Mouse (Mus musculus) forebrain, embryonic 16.5 days (tissue): ENCODE results near the gene Tjp2. TPM values are rescaled to one million over a fixed set of nuclear protein-coding genes. Genes with fewer than 3 reads are reported as not detected.

Source experiments
- ATAC-seq: fragments of 200-750 bp; cut with Nextera tagmentation; 2 replicates; pipeline ENCODE4 v1.8.0; 2017; ENCODE audit warnings: mild to moderate bottlenecking, moderate library complexity
- H3K27ac ChIP-seq: fragments of 300-500 bp; sonication (generic); 2 replicates; pipeline ENCODE4 v1.5.1; 2014; ENCODE audit warnings: low read length, control low read depth
- H3K27me3 ChIP-seq: fragments of 300-500 bp; sonication (generic); replicated peaks from 2 replicates; pipeline ENCODE4 v1.6.1; 2014; ENCODE audit warnings: low read length; ENCODE audit not compliant: control insufficient read depth, insufficient read depth
- H3K36me3 ChIP-seq: fragments of 300-500 bp; sonication (generic); 2 replicates; pipeline ENCODE4 v1.6.1; 2014; ENCODE audit not compliant: control insufficient read depth, insufficient read depth
- H3K4me1 ChIP-seq: fragments of 300-500 bp; sonication (generic); replicated peaks from 2 replicates; pipeline ENCODE4 v1.6.1; 2014; ENCODE audit warnings: low read length; ENCODE audit not compliant: control insufficient read depth, insufficient read depth
- H3K4me2 ChIP-seq: fragments of 300-500 bp; sonication (generic); 2 replicates; pipeline ENCODE4 v1.6.1; 2014; ENCODE audit warnings: mild to moderate bottlenecking, low read length, control low read depth
- H3K4me3 ChIP-seq: fragments of 300-500 bp; sonication (generic); replicated peaks from 2 replicates; pipeline ENCODE4 v1.5.1; 2014; ENCODE audit warnings: mild to moderate bottlenecking, low read length, control low read depth
- H3K9ac ChIP-seq: fragments of 300-500 bp; sonication (generic); replicated peaks from 2 replicates; pipeline ENCODE4 v1.6.1; 2014; ENCODE audit warnings: low read depth, low read length, control low read depth
- H3K9me3 ChIP-seq: fragments of 300-500 bp; sonication (generic); 2 replicates; pipeline ENCODE4 v1.6.1; 2016; ENCODE audit warnings: low read length; ENCODE audit not compliant: control insufficient read depth
- WGBS: fragments of 180-500 bp; shearing (Covaris S2); extraction: QIAGEN DNeasy Blood & Tissue Kit; methylation state at CpG from one replicate; pipeline ENCODE4 v1.1.7; 2014; 5-methylcytosine and 5-hydroxymethylcytosine counted together
- polyA plus RNA-seq: library from polyadenylated mRNA; unstranded; fragments of >200 nt; fragmentation: Nextera tagmentation; extraction: Ambion mirVana; gene quantifications from 2 replicates; pipeline ENCODE4 v1.2.1, GENCODE M21; 2015

Gene Tjp2
- polyA plus RNA-seq, 1 experiment from 2014 or later, result 11.3 TPM

DNA sequence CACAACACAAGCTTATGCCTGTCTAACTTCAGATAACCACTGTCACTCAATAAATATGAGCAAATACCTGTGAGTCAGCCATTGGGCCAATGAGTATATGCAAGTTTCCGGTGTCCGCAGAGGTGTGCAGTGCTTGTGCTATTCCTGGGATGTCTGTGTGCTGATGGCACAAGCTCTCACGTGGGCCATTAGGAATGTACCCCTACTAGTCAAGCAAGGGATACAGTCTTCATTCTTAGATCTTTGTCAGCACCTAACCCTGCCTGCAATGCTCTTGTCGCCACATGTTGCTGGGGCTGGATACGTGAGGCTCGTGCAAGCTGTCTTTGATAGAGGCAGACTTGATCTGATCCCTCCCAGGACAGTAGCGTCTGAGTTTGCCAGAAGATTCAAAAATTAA is 148.3 kb downstream of the Tjp2 start:
- Histone ChIP-seq H3K27ac (no peak overlapping the region), H3K36me3 (no peaks in the 10 kb centered on the region), H3K27me3 (no peaks in the 10 kb centered on the region), H3K4me3 (no peak overlapping the region), H3K9me3 (no peaks in the 10 kb centered on the region), H3K4me1 (no peaks in the 10 kb centered on the region), H3K4me2 (no peak overlapping the region), H3K9ac (no peak overlapping the region)
- WGBS, result 96% methylated on average over 7 of the region's 7 CpGs
- ATAC-seq, result no peak

DNA sequence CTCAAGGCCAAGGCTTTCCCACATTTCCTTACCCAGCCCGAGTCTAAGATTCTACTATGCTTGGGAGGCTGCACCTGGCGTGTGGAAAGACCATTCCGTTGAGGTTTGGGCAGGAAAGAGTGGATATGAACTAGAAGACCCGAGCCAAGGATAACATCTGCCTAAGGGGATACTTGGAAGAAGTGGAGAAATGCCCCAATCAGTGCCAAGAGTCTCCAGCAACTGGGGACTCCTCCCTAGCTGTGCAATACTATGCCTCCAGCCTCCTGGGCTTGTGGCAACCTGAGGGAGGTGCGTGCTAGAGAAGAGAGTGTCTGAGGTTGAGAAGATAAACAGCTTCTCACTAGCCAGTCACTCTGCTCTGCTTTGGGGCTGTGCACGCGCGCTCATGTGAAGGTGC is 148.9 kb downstream of the Tjp2 start:
- Histone ChIP-seq H3K27ac (no peak overlapping the region), H3K4me3 (no peak overlapping the region), H3K9ac (no peak overlapping the region), H3K9me3 (no peaks in the 10 kb centered on the region), H3K4me2 (no peak overlapping the region), H3K36me3 (no peaks in the 10 kb centered on the region), H3K27me3 (no peaks in the 10 kb centered on the region), H3K4me1 (no peaks in the 10 kb centered on the region)
- WGBS, result 84% methylated on average over 8 of the region's 8 CpGs
- no peak for ATAC-seq

DNA sequence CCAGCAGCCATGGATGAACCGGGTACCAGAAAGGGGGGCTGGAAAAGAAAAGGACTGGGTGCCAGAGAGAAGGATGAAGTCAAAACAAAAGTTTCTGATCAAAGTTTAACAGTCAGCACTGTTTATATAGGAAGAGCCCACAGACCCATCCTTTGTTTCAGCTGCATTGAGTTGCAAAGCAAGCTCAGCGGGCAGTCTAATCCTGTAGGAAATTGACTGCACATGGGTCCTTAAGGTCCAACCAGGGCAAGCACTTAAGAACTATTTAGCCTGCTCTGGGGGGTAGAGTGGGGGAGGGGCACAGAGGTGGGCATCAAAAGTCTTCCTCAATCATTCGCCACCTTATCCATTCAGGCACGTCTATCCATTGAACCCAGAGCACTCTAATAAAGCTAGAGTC is 151.7 kb downstream of the Tjp2 start:
- Histone ChIP-seq H3K4me1 (no peaks in the 10 kb centered on the region), H3K9ac (no peak overlapping the region), H3K4me3 (no peak overlapping the region), H3K4me2 (no peak overlapping the region), H3K27ac (no peak overlapping the region), H3K9me3 (no peaks in the 10 kb centered on the region), H3K27me3 (no peaks in the 10 kb centered on the region), H3K36me3 (no peaks in the 10 kb centered on the region)
- 55% methylated on average over 4 of the region's 4 CpGs for WGBS
- ATAC-seq, result no peak

DNA sequence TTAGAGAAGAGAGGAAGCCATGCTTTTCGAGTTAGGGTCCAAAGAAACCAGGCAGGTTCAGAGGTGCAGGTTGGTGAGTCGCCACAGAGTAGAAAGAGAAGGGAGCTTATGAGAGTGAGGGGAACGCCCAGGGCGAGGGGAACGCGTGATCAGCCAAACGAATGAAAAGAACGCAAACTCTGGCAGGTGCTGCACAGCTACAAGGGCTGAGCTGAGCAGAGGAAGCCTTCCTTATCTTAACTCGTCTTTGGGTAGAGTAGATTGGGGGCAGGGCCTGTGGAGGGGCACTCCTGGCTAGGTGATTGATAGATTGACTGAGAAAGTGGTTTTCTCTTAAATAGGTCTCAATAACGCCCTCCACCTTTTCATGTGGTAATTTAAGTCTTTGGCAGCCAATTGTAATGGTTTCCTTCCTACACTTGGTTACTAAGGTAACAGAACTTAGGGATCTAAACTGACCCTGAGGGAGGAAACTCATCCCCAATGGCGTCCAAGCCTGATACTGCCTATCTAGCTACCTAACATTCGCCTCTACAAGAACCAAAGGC is 160.4 kb downstream of the Tjp2 start:
- ATAC-seq, result no peak
- no peaks in the 10 kb centered on the region for H3K36me3 ChIP-seq
- no peak overlapping the region for H3K9ac ChIP-seq
- H3K4me2 ChIP-seq, result no peak overlapping the region
- H3K4me1 ChIP-seq, result no peaks in the 10 kb centered on the region
- no peak overlapping the region for H3K27ac ChIP-seq
- no peaks in the 10 kb centered on the region for H3K27me3 ChIP-seq
- no peaks in the 10 kb centered on the region for H3K9me3 ChIP-seq
- WGBS, result 53% methylated on average over 12 of the region's 12 CpGs
- H3K4me3 ChIP-seq, result no peak overlapping the region

DNA sequence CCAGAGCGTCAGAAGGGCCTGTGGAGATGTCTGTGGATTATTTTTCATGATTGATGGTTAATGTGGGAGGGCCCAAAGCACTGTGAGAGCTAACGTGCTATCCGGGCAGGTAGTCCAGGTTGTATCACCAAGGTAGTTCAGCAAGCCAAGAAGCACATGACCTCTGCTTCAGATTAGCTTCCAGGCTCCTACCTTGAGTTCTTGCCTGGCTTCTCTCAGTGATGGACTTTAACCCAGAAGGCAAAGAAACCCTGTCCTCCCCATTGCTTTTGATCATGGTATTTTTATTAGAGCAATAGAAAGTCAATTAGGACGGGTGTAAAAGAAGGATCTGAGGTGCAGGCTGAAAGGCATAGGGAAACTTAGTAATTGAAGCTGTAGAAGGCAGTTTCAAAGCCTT is 161.2 kb downstream of the Tjp2 start:
- Histone ChIP-seq H3K36me3 (no peaks in the 10 kb centered on the region), H3K4me2 (no peak overlapping the region), H3K27me3 (no peaks in the 10 kb centered on the region), H3K9me3 (no peaks in the 10 kb centered on the region), H3K27ac (no peak overlapping the region), H3K9ac (no peak overlapping the region), H3K4me1 (no peaks in the 10 kb centered on the region), H3K4me3 (no peak overlapping the region)
- ATAC-seq, result no peak
- 82% methylated on average over 4 of the region's 4 CpGs for WGBS

DNA sequence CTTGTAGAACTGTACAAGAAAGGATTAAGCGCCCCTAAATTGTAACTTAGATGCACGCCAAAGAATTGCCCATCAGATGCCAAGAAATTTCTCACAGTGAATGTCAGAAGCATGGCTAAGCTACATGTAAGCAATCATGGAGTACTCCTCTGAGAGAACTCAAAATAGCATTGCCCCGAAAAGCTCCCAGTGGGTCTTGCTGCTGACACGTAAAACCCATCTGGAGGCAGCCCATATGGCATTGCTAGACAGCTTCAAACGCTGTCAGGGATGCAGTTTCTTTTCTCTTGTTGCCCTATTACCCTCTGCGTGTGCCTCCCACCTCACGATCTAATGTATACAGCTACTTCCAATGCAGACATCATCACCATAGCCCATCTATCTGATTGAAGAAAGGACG is 166.0 kb downstream of the Tjp2 start:
- 70% methylated on average over 8 of the region's 8 CpGs for WGBS
- peak; percentile 36; the same call in 1 of the 2 replicates for ATAC-seq
- Histone ChIP-seq H3K9ac (no peak overlapping the region), H3K36me3 (no peaks in the 10 kb centered on the region), H3K27me3 (no peaks in the 10 kb centered on the region), H3K4me3 (no peak overlapping the region), H3K4me2 (no peak overlapping the region), H3K4me1 (peaks cover 2% of the 10 kb centered on the region; the same call in 1 of the 2 replicates), H3K27ac (no peak overlapping the region), H3K9me3 (no peaks in the 10 kb centered on the region)

DNA sequence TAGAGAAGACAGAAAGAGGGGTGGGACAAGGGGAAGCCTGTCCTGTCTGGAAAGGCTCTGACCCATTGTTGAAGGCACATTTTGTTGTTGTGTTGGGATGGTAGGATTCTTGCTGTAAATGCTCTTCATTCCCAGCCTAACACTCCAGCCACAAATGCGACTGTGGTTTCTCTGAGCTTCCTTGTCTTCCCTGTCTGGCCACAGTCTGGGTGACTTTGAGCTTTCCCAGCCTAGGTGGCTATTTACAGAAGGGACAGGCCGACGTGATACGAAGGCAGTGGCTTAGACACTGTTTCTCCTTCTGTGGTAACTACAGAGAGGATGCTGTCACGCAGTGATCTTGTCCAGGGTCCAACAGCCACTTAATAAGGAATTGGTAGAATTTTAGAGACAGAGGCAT is 166.8 kb downstream of the Tjp2 start:
- ATAC-seq, result no peak
- Histone ChIP-seq H3K27ac (no peak overlapping the region), H3K9me3 (no peaks in the 10 kb centered on the region), H3K9ac (no peak overlapping the region), H3K27me3 (no peaks in the 10 kb centered on the region), H3K4me3 (no peak overlapping the region), H3K4me2 (no peak overlapping the region), H3K36me3 (no peaks in the 10 kb centered on the region), H3K4me1 (peaks cover 2% of the 10 kb centered on the region; the same call in 1 of the 2 replicates)
- WGBS, result 87% methylated on average over 5 of the region's 5 CpGs

DNA sequence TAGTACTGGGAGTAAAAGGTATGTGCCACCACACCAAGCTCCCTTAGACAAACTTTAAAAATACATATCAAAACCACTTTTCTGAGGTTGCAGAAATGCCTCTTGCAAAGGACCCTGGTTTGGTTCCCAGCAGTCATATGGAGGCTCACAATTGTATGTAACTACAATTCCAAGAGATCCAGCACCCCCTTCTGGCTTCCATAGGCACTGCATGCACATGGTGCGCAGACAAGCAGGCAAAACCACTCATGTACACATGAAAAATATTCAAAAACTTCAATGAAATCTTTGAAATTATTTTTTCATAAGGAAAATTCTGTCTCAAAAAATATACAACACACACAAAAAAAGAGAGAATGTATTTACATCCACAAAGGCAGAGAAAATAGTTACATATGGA is 167.9 kb downstream of the Tjp2 start:
- no peak overlapping the region for H3K27ac ChIP-seq
- H3K4me1 ChIP-seq, result peaks cover 2% of the 10 kb centered on the region; the same call in 1 of the 2 replicates
- no peak overlapping the region for H3K4me3 ChIP-seq
- no peak for ATAC-seq
- H3K36me3 ChIP-seq, result no peaks in the 10 kb centered on the region
- no peak overlapping the region for H3K9ac ChIP-seq
- H3K4me2 ChIP-seq, result no peak overlapping the region
- no peaks in the 10 kb centered on the region for H3K9me3 ChIP-seq
- H3K27me3 ChIP-seq, result no peaks in the 10 kb centered on the region
- WGBS, result 98% methylated on average over 1 of the region's 1 CpGs

DNA sequence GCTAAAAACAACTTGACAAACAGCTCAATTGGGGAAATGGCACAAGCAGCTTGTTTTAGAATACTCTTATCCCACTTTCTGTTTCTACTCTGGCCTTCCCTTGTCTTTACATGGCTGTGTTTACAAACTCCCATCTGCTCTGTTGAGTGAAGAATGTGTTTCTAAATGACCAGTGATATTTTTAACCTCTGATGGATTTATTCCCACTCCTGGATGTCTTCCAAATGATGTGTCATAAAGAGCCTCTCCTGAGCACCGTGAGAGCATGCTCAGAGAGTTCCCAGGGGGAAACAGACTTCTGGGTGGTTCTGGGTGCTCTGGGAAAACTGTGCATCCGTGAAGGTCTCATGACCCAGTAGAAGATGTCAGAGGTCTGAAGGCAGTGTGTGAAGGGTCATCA is 169.9 kb downstream of the Tjp2 start:
- Histone ChIP-seq H3K4me2 (no peak overlapping the region), H3K4me3 (no peak overlapping the region), H3K27ac (no peak overlapping the region), H3K27me3 (no peaks in the 10 kb centered on the region), H3K36me3 (no peaks in the 10 kb centered on the region), H3K9ac (no peak overlapping the region), H3K4me1 (peaks cover 2% of the 10 kb centered on the region; the same call in 1 of the 2 replicates), H3K9me3 (no peaks in the 10 kb centered on the region)
- WGBS, result 60% methylated on average over 2 of the region's 2 CpGs
- ATAC-seq, result no peak

DNA sequence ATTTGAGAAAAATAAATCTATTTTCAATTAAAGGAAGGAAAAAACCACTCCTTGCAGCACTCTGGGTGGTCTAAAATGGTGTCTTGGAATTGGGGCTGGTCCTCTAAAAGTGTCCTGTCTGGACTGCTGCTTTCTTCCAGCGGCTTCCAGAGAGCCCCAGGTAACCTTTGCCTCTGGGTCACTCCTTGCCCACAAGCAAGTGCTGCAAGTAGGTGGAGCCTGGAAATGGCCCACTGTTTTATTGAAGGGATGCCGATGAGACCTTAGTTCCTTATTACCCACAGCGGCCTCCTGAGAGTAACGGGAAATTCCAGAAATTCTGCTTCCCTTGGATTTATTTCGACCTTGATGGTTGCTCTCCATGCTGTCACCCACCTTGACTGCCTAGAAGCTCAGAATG is 170.6 kb downstream of the Tjp2 start:
- no peaks in the 10 kb centered on the region for H3K9me3 ChIP-seq
- no peaks in the 10 kb centered on the region for H3K36me3 ChIP-seq
- no peak overlapping the region for H3K27ac ChIP-seq
- WGBS, result 84% methylated on average over 5 of the region's 5 CpGs
- no peaks in the 10 kb centered on the region for H3K27me3 ChIP-seq
- no peak overlapping the region for H3K4me2 ChIP-seq
- no peak overlapping the region for H3K4me3 ChIP-seq
- H3K9ac ChIP-seq, result no peak overlapping the region
- ATAC-seq, result no peak
- peaks cover 2% of the 10 kb centered on the region; the same call in 1 of the 2 replicates for H3K4me1 ChIP-seq
